Mouse (Mus musculus): Measurements from ENCODE around the gene Col6a3. TPM values are rescaled to one million over a fixed set of nuclear protein-coding genes. Genes with fewer than 3 reads are reported as not detected.

The Col6a3 gene
- total RNA-seq, 2 experiments from 2014 or later = 5.8 to 6.6 TPM

DNA sequence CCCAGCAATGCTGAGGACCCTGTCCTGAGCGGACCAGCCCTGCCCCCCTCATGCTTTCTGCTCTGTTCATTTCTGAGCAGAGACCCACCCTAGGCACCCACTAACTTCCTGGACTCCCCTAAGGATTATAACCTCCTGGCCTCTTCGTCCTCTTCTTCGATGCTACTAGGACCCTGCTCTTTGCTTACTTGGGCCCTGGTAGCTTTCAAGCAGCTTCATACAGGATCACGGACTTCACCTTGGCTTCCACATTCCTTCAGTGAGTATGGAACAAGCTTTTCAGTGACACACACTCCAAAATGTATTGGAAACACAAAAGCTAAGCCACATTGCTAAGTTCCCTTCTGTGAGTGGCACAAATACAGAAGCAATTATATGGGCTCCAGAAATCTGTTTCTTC is 52.8 kb downstream of the Col6a3 start:
- H3K27ac ChIP-seq = no peak overlapping the region
- H3K4me3 ChIP-seq = no peak overlapping the region
- intact Hi-C loops (cut with DNase I) = no loop called here
- no peak for DNase-seq (ENCODE audit: extremely low spot score in 1 of 2, low spot score in 2 of 2)
- TF ChIP-seq CTCF (IDR thresholded peaks at IDR 0.05) = no peak

DNA sequence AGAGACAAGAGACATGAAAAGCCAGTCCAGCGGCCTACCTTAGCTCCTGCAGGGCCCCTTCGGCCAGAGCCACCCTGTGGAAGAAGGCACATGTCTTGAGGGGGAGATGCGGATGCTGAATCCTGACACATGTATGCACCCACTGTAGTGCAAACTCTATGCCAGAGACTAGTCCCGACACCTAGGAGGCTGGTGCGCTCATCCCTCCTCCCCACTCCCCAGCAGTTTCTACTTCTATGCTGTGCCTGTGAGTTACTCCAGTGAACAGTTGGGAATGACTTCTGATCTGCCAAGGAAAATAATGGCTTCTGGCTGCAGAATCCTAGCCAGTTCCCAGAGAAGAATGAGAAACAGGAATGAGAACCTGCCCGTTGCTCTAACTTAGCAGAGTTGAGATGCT is 54.3 kb downstream of the Col6a3 start:
- no peak for DNase-seq (ENCODE audit: extremely low spot score in 1 of 2, low spot score in 2 of 2)
- intact Hi-C loops (cut with DNase I) = no loop called here
- no peak overlapping the region for H3K4me3 ChIP-seq
- no peak overlapping the region for H3K27ac ChIP-seq
- no peak for TF ChIP-seq CTCF (IDR thresholded peaks at IDR 0.05)

DNA sequence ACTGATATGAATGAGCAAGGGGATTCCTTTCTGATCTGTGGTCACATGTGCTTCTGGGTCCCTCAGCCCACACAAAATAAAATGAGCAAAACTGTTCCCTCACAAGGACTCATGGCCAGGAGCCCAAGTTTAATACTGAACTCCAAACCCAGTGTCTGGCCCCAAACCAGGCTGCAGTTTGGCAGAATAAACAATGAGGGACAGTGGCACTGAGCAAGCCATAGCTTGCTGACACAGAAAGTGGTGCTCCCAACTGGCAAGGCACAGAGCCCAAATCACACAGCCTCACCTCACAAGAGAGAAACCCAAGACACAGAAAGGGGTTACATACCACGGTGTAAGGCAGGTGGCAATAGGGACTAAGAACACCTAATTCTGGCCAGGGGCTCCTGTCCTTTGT is 63.3 kb downstream of the Col6a3 start:
- H3K27ac ChIP-seq = no peak overlapping the region
- TF ChIP-seq CTCF (IDR thresholded peaks at IDR 0.05) = no peak
- intact Hi-C loops (cut with DNase I) = no loop called here

DNA sequence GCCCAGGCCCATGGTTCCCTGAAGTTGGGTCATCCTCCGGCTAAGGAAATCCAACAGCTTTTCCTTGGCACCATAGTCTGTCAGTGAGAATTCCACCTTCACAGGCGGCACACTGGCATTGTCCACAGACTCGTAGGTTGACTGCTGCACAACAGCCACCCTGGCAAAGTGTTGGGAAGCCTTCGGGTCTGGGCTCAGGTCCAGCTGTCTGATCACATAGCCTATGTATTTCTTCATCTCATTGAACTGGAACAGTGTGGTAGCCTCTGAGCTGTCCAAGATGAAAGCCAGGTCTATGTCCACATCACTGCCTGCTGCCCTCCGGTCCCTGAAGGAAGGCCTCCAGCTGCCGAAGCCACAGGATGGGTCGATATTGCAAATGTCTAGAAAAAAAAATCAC is 64.7 kb downstream of the Col6a3 start:
- DNase-seq (ENCODE audit: extremely low spot score in 1 of 2, low spot score in 2 of 2) = no peak
- H3K4me3 ChIP-seq = no peak overlapping the region
- intact Hi-C loops (cut with DNase I) = no loop called here
- no peak for TF ChIP-seq CTCF (IDR thresholded peaks at IDR 0.05)
- no peak overlapping the region for H3K27ac ChIP-seq

More for the DNA sequence above, 63.3 kb downstream of the Col6a3 start:
- DNase-seq (ENCODE audit: extremely low spot score in 1 of 2, low spot score in 2 of 2) = no peak
- H3K4me3 ChIP-seq = no peak overlapping the region

DNA sequence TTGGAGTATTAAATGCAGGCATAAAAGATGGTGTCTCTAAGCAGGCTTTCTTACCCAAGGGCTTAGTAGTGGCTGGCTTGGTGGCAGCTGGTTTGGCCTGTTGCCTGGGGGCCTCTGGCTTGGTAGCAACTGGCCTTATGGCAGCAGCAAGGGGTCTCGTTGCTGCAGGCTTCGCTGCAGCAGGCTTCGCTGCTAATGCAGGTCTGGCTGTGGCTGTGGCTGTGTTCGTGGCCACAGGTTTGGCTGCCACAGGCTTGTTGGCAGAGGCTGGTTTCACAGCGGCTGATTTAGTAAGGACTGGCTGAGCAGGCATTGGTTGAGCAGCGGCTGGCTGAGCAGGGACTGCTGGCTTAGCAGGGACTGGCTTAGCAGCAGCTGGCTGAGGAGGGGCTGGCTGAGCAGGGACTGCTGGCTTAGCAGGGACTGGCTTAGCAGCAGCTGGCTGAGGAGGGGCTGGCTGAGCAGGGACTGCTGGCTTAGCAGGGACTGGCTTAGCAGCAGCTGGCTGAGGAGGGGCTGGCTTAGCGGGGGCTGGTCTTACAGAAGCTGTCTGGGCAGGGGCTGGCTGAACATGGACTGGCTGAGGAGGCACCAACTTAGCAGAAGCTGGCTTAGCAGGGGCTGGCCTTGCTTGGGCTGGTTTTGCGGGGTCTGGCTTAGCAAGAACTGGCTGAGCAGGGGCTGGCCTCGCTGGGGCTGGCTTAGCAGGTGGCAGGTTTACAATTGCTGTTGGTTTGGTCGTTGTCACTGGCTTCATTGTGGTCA is 68.1 kb downstream of the Col6a3 start:
- DNase-seq (ENCODE audit: extremely low spot score in 1 of 2, low spot score in 2 of 2) = no peak
- Histone ChIP-seq H3K4me3 (no peak overlapping the region), H3K27ac (no peak overlapping the region)
- TF ChIP-seq CTCF (IDR thresholded peaks at IDR 0.05) = no peak
- intact Hi-C loops (cut with DNase I) = no loop called here

DNA sequence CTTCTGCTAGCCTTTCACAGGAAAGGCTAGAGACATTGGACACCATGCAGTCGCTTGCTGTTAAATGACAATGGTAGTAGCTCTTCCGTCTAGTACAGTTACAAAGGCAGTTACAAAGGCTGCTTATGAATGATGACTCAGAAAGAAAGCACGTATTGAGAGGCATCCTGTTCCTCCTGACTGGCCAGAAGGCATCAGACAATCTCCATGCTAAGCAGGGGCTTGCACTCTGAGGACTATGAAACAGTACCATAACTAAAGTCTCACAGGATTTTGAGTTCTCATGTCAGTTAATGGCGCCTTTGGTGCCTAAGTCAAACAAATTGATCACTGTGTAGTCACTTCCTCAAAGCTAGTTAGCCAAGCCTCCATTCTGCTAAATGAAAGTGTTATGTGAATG is 72.6 kb downstream of the Col6a3 start:
- Histone ChIP-seq H3K27ac (no peak overlapping the region), H3K4me3 (no peak overlapping the region)
- no peak for DNase-seq (ENCODE audit: extremely low spot score in 1 of 2, low spot score in 2 of 2)
- intact Hi-C loops (cut with DNase I) = no loop called here
- no peak for TF ChIP-seq CTCF (IDR thresholded peaks at IDR 0.05)

DNA sequence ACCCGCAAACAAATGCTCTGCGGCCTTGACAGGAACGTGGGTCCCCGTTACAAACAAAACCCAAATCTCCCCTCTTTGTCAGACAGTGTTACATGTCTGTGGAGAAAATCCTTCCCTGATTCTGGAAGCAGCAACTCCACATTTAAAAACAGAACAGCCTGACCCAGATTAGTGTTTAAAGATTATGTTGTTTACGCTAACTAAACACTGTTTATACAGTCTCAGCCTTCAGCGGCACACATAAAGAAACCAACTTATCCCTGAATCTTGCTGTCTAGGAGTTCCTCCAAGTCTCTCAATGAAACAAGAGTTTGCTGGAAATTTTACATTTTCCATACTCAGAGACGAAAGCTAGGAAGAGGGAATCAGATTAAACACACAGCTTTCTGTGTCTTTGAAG is 73.7 kb downstream of the Col6a3 start:
- H3K27ac ChIP-seq = no peak overlapping the region
- no peak overlapping the region for H3K4me3 ChIP-seq
- TF ChIP-seq CTCF (IDR thresholded peaks at IDR 0.05) = no peak
- intact Hi-C loops (cut with DNase I) = no loop called here
- DNase-seq (ENCODE audit: extremely low spot score in 1 of 2, low spot score in 2 of 2) = no peak

DNA sequence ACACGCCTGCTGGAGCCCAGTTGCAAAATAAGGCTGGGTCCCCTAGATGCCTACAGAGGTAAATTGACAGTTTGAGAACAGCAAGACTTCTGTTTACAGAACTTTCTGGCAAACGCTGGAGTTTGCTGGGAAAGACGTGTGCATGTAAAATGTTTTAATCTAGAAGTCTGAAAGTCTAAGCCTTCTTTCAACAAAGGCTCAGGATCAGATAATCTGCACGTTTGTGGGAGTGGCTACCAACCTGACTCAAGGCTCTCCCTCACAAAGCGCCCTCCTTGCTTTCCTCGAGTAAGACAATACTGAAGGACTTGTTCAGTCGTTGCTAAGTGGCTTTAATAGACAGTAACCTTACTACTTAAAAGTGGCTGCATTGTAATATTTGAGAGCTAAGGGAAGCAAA is 74.5 kb downstream of the Col6a3 start:
- TF ChIP-seq CTCF (IDR thresholded peaks at IDR 0.05) = no peak
- no peak for DNase-seq (ENCODE audit: extremely low spot score in 1 of 2, low spot score in 2 of 2)
- intact Hi-C loops (cut with DNase I) = no loop called here

DNA sequence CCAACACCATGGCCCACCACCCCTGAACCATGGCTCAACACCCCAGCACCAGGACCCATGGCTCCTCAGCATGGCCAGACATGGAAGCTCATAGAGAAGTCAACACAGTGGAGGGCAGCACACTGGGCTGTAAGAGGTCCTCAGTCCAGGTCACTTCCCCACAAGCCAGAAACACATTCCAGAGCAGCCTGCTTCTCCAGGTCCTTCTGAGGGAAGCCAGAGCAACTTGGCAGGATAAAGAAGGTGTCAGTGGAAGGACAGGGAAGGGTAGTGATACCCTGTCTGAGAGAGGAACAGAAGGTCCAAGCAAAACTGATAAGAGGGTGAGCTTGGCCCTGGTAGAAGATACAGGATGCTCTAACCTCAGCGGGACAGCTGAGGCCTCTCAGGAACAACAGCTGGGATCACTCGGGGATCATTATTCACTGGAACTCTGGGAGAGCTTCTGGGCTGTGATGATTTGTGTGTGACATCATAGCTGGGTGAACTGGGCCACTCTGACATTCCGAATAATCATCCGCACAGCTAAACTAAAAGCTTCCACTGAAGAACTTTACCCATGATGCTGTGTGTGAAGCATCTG is 85.6 kb downstream of the Col6a3 start:
- Histone ChIP-seq H3K27ac (no peak overlapping the region), H3K4me3 (no peak overlapping the region)
- intact Hi-C loops (cut with DNase I) = no loop called here
- TF ChIP-seq CTCF (IDR thresholded peaks at IDR 0.05) = no peak
- no peak for DNase-seq (ENCODE audit: extremely low spot score in 1 of 2, low spot score in 2 of 2)

More for the DNA sequence above, 74.5 kb downstream of the Col6a3 start:
- Histone ChIP-seq H3K27ac (no peak overlapping the region), H3K4me3 (no peak overlapping the region)

DNA sequence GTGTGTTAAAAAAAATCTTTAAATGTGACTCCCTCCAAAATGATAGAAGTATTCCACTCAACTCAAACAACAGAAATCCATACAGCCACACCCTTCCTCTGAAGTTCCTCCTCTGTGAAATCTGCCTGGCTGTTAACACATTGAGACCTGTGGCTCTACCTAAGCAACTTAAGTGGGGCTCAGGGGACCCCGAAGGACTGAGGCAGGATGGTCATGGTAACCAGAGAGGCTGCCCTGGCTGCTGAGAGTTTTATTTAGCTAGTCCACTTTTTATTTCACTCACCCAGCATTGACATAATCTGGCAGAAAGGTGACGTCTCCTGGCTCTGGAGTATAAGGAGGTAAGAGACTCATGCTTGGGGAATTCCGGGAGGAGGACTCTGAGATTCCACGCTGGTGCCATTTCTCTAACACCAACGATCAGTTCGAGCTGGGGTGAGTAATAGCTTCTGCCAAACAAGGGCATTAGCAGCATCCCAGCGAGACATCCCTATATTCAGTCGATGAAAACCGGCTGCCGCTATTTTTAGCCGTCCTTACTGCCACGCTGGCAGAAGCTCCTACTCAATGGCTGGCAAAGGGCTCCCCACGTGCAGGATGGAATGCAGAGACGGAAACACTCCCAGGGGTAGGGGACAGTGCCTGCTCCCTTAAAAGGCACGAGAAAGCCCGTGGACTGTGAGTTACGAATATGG is 89.8 kb downstream of the Col6a3 start:
- DNase-seq (ENCODE audit: extremely low spot score in 1 of 2, low spot score in 2 of 2) = peak; percentile 35 to 49
- intact Hi-C loops (cut with DNase I) = no loop called here
- H3K27ac ChIP-seq = no peak overlapping the region
- no peak overlapping the region for H3K4me3 ChIP-seq
- no peak for TF ChIP-seq CTCF (IDR thresholded peaks at IDR 0.05)

DNA sequence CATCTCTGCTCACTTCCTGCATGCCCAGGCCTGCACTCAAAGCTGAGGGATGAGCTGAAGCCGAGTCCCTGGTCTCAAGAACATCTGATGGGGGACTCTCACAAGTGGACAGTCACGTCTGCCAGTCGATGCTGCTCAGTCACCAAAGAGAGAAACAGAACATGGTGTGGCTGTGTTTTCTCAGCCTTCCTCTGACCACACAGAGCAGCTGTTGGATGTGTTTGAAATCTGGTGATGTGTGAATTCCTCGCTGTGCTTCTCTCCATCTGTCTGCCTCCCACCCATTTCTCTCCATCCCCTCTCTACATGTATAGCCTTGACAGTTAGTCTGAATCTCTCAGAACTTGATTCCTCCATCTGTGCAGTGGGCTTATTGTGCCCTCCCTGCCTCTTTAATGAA is 92.5 kb downstream of the Col6a3 start:
- peak; percentile 41 to 43 for DNase-seq (ENCODE audit: extremely low spot score in 1 of 2, low spot score in 2 of 2)
- intact Hi-C loops (cut with DNase I) = loop anchor here (1.0 to 2.0 kb wide), 2 partner anchors 60 to 88 kb away; no protein-coding TSS in a partner anchor
- H3K27ac ChIP-seq = no peak overlapping the region
- H3K4me3 ChIP-seq = no peak overlapping the region
- no peak for TF ChIP-seq CTCF (IDR thresholded peaks at IDR 0.05)

DNA sequence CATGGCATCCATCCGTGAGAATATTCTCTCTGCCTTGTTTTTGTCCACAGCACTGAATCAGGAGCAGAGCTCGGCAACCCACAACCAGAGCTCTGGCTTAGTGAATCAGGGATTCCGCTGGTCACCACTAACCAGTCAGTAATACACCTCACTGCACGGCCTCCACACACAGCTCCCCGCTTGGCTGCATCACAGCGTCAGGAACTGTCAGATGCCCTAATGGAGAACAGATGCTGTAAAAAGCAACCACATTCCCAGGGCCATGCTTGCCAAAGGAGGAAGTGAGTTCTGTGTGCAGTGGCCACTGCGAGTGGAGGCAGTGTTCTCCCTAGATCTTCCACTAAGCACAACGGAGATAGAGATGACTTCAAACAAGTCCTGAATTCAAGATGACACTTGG is 93.6 kb downstream of the Col6a3 start:
- no peak for TF ChIP-seq CTCF (IDR thresholded peaks at IDR 0.05)
- DNase-seq (ENCODE audit: extremely low spot score in 1 of 2, low spot score in 2 of 2) = no peak
- intact Hi-C loops (cut with DNase I) = loop anchor here (2.0 kb wide), 1 partner anchor 89 kb away; no protein-coding TSS in a partner anchor
- Histone ChIP-seq H3K27ac (no peak overlapping the region), H3K4me3 (no peak overlapping the region)
